Mouse (Mus musculus): ENCODE measurements at regions not wholly inside any gene's neighbourhood (a gene's known extent, or its start where the extent isn't known, plus 50 kb on each side); places are given as distances from the start of the nearest gene placed in this dataset.

- peak; percentile 26 for DNase-seq
Measured at GRCm38 (mm10) chr2:71644038-71644470, 97.5 kb upstream of the Dlx2 start.

- no peak for DNase-seq
Measured at GRCm38 (mm10) chr2:71647914-71648497, 97.4 kb upstream of the Itga6 start.

- DNase-seq, result no peak
Measured at GRCm38 (mm10) chr2:71651662-71652061, 93.8 kb upstream of the Itga6 start.

GRCm38 (mm10) chr2:71652261-71652801 is 93.1 kb upstream of the Itga6 start:
- peak; percentile 47 for DNase-seq

- no peak for DNase-seq
Measured at GRCm38 (mm10) chr2:71654817-71655503, 90.5 kb upstream of the Itga6 start.

- no peak for DNase-seq
Measured at GRCm38 (mm10) chr2:71655504-71656390, 89.7 kb upstream of the Itga6 start.

- no peak for DNase-seq
Measured at GRCm38 (mm10) chr2:71656611-71657244, 88.7 kb upstream of the Itga6 start.

- no peak for DNase-seq
Measured at GRCm38 (mm10) chr2:71661438-71661837, 84.0 kb upstream of the Itga6 start.

- no peak for DNase-seq
Measured at GRCm38 (mm10) chr2:71661986-71662385, 83.4 kb upstream of the Itga6 start.

GRCm38 (mm10) chr2:71663453-71663852 is 82.0 kb upstream of the Itga6 start:
- no peak for DNase-seq

GRCm38 (mm10) chr2:71666927-71667326 is 78.5 kb upstream of the Itga6 start:
- DNase-seq, result no peak

- DNase-seq, result no peak
Measured at GRCm38 (mm10) chr2:71667746-71668145, 77.7 kb upstream of the Itga6 start.

- no peak for DNase-seq
Measured at GRCm38 (mm10) chr2:71670228-71670790, 75.1 kb upstream of the Itga6 start.

GRCm38 (mm10) chr2:71670882-71671281 is 74.5 kb upstream of the Itga6 start:
- peak; percentile 31 for DNase-seq

GRCm38 (mm10) chr2:71673087-71673920 is 72.1 kb upstream of the Itga6 start:
- peak; percentile 70 for DNase-seq

- DNase-seq, result no peak
Measured at GRCm38 (mm10) chr2:71680746-71681145, 64.7 kb upstream of the Itga6 start.

- no peak for DNase-seq
Measured at GRCm38 (mm10) chr2:71681148-71681547, 64.3 kb upstream of the Itga6 start.

GRCm38 (mm10) chr2:71683375-71683774 is 62.0 kb upstream of the Itga6 start:
- DNase-seq, result no peak

- DNase-seq, result no peak
Measured at GRCm38 (mm10) chr2:71685239-71685638, 60.2 kb upstream of the Itga6 start.

- no peak for DNase-seq
Measured at GRCm38 (mm10) chr2:71689041-71689440, 56.4 kb upstream of the Itga6 start.
